Mouse (Mus musculus) cortical plate, adult 2 months (tissue): ENCODE data around the gene Akap8. TPM values are rescaled to one million over a fixed set of nuclear protein-coding genes. Genes with fewer than 3 reads are reported as not detected.

ENCODE experiments used
- H3K27ac ChIP-seq: fragments of 200-500 bp; 2 replicates; pipeline ENCODE4 v1.5.1; 2012; ENCODE audit warnings: low read length, control low read depth, inconsistent platforms; ENCODE audit not compliant: insufficient read depth
- H3K4me1 ChIP-seq: fragments of 200-500 bp; 2 replicates; pipeline ENCODE4 v1.6.1; 2011; ENCODE audit warnings: low read length; ENCODE audit not compliant: control insufficient read depth, insufficient read depth
- H3K4me3 ChIP-seq: fragments of 200-500 bp; 2 replicates; pipeline ENCODE4 v1.5.1; 2011; ENCODE audit warnings: mild to moderate bottlenecking, low read length, control low read depth; ENCODE audit not compliant: insufficient read depth
- CTCF ChIP-seq: fragments of 200-500 bp; IDR thresholded peaks from 2 replicates; pipeline ENCODE4 v1.5.1; 2011; ENCODE audit warnings: mild to moderate bottlenecking, control low read depth, low read length; ENCODE audit not compliant: insufficient read depth; ENCODE audit errors: extremely low read depth
- POLR2A ChIP-seq: fragments of 200-500 bp; IDR thresholded peaks from 2 replicates; pipeline ENCODE4 v1.6.1; 2011; ENCODE audit warnings: mild to moderate bottlenecking, low read length, control low read depth; ENCODE audit not compliant: insufficient read depth; ENCODE audit errors: extremely low read depth
- polyA plus RNA-seq: library from polyadenylated mRNA; depleted of rRNA; stranded (reverse); fragments of >200 nt; gene quantifications from 2 replicates; pipeline ENCODE4 v1.2.3, GENCODE M21; 2012

Akap8 gene
- polyA plus RNA-seq, 1 experiment: 87.3 TPM

DNA sequence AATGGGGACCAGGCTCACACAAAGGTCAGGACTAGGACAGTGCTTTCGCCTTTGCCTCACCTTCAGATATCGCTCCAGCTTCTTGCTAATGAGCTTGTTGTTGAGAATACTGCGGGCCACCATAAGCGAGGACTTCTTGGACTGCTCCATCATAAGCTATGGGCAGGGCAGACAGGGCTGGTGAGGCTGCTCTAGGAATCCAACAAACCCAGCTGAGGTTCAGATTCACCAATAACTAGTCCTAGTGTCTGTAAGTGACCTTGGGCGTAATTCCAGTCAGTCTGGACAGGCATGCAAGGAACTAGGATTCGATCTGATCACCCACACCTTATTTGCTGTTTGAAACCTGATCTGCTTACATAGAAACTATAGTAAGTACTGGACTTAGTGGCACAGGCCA is 798 bp upstream of the Akap8 start:
- Histone ChIP-seq H3K4me1 (peaks cover 1% of the 10 kb centered on the region; the same call in 1 of the 2 replicates), H3K27ac (no peak overlapping the region), H3K4me3 (peak overlapping the region; percentile 73)
- TF ChIP-seq CTCF (no peak), POLR2A (no peak)

DNA sequence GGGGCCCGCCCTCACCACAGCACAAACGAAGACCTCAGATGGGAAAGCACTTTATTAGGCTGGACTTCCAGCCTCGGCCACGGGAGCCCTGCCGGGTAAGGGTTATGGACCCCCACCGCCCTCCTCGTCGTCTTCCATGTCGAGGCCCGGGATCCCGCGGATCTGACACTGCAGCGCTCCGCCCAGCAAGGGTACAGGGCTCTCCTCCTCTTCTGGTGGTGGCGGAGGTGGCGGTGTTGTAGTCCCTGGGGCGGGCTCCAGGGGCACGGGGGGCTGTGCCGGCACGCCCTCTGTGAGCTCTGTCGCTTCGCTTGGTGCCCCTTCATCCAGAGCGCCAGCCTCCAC is 324 bp upstream of the Akap8 start:
- Histone ChIP-seq H3K4me1 (peaks cover 1% of the 10 kb centered on the region; the same call in 1 of the 2 replicates), H3K27ac (peak overlapping the region; percentile 41; the same call in 1 of the 2 replicates), H3K4me3 (peak overlapping the region; percentile 73)
- no peak for TF ChIP-seq CTCF
- TF ChIP-seq POLR2A: no peak

DNA sequence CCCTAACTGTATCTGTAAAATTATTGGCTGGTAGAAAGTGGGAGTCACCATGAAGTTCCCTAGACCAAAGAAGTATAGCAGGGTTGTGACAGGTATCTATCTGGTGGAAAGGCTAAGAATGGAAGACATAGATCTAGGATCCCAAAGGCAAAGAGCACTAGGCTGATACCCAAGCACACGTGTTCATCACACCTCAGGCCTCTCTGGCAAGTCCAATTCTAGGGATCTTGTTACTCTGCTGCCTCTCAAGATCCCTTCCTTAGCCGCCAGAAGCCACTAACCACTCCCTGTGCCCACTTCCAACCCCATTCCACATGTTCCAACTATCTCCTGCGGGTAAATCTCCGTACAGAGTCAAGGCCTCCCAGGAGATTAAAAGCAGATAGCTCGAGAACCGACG is 1.1 kb downstream of the Akap8 start:
- no peak overlapping the region for H3K27ac ChIP-seq
- peak overlapping the region; percentile 73 for H3K4me3 ChIP-seq
- H3K4me1 ChIP-seq: peaks cover 1% of the 10 kb centered on the region; the same call in 1 of the 2 replicates
- TF ChIP-seq POLR2A (no peak), CTCF (no peak)

DNA sequence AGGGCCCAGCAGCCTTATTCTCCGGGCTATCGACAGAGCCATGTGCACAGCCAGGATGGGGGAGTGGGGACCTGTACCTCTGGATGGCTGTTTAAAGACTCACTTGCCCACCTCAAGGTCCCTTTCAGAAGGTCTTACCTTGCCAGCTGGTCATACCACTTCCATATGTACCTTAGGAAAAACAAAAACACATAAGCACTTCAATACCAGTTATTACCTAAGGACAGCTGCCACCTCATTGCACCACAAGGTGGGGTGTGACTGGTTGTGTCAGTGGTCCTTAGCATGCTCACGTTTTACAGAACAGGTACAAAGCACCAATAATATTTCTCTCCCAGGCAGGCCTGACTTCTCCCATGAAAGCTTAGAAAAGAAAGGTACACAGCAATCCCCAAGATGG is 3.3 kb downstream of the Akap8 start:
- Histone ChIP-seq H3K27ac (no peak overlapping the region), H3K4me1 (peaks cover 1% of the 10 kb centered on the region; the same call in 1 of the 2 replicates), H3K4me3 (no peak overlapping the region)
- no peak for TF ChIP-seq POLR2A
- no peak for TF ChIP-seq CTCF

DNA sequence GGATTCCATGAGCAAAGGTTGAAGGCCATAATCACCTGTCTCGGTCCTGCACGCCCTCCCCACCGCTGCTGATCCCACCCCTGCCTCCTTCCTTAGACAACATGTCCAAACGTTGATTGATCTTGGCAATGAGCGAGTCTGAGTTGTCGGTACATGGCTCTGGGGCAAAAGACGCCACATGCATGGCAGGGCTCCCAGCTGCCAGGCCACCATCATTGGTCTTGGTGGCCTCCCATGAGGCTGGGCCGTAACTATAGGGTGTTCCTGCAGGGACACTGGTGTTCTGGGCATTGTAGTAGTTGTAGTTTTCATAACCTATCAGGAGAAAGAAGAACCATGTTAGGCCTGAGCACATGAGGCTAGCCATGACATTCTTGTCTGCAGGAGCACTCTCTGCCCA is 4.0 kb downstream of the Akap8 start:
- H3K27ac ChIP-seq: no peak overlapping the region
- H3K4me3 ChIP-seq: no peak overlapping the region
- H3K4me1 ChIP-seq: peaks cover 1% of the 10 kb centered on the region; the same call in 1 of the 2 replicates
- TF ChIP-seq POLR2A (no peak), CTCF (no peak)

DNA sequence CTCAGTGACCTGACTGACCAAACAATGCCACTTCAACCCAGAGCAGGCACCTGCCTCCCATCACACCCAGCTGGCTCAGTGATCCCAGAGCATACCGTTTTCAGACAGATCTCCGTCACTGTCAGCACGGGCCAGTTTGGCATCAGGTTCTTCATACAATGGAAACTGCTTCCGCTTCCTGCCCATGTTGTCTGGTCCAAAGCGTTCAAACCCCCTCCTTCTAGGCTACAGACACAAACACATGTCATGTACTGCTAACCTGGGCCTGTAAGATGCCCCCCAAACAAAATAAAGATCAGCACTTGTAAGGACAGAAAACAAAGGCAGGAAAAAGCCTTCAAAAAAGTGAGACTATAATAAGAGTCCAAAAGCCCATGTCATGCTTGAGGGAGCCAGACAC is 5.5 kb downstream of the Akap8 start:
- Histone ChIP-seq H3K4me1 (no peaks in the 10 kb centered on the region; the same call in 1 of the 2 replicates), H3K27ac (no peak overlapping the region), H3K4me3 (no peak overlapping the region)
- TF ChIP-seq CTCF: no peak
- no peak for TF ChIP-seq POLR2A

DNA sequence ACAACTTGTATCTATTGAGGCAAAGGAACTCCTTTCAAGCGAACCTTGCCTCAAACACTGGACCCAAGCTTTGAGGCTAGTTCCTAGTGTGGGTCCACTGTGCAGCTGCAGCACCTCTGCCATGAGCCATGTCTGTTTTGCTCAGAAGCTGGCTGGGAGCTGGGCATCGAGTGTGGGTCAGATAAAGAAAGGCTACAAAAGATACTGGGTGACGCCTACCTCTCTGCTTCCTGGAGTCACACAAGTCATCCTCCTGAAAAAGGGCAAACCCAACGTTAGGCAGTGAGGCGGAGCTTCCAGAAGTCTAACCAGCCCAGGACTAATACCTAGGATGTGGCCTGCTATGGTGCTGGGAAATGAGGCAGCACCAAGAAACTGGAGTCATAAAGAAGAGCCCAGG is 7.1 kb downstream of the Akap8 start:
- TF ChIP-seq POLR2A (no peak), CTCF (no peak)
- Histone ChIP-seq H3K27ac (no peak overlapping the region), H3K4me3 (no peak overlapping the region), H3K4me1 (no peaks in the 10 kb centered on the region)

DNA sequence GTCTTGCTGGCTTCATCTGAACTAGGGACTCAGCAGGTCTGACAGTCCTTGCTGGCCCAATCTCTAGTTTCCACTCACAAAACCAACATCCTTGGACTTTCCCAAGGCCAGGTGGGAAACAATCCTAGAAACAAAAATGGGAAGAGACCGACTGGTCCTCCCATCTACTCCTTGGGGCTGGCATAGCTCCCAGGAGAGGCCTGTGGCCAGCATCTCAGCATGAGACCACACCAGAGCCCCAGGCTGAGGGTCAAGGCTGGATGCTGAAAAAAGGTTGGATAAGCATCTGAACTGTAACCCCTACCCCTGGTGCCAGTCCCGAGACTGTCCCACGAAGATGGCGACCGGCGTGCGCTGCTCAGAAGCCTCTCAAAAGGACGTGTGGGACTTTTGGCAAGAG is 8.2 kb downstream of the Akap8 start:
- H3K4me3 ChIP-seq: no peak overlapping the region
- TF ChIP-seq POLR2A (no peak), CTCF (no peak)

DNA sequence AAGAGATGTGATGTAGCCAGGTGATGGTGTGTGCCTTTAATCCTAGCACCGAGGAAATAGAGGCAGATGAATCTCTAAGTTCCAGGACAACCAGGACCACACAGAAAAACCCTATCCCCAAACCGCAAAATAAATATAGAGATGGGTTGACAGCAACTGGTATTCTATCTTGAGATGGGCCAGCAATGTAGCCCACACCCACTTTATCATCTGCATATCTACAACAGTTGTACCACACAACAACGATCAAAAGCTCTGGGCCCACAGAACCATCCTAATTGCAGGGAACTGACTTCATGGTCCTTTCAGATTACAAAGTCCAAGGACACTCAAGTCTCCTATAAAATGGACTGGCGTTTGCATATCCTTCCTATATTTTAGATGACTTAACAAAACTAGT is 13.1 kb downstream of the Akap8 start:
- H3K4me3 ChIP-seq: no peak overlapping the region
- no peaks in the 10 kb centered on the region for H3K4me1 ChIP-seq
- no peak overlapping the region for H3K27ac ChIP-seq
- TF ChIP-seq POLR2A: no peak

More for the DNA sequence above, 8.2 kb downstream of the Akap8 start:
- Histone ChIP-seq H3K4me1 (no peaks in the 10 kb centered on the region), H3K27ac (no peak overlapping the region)

DNA sequence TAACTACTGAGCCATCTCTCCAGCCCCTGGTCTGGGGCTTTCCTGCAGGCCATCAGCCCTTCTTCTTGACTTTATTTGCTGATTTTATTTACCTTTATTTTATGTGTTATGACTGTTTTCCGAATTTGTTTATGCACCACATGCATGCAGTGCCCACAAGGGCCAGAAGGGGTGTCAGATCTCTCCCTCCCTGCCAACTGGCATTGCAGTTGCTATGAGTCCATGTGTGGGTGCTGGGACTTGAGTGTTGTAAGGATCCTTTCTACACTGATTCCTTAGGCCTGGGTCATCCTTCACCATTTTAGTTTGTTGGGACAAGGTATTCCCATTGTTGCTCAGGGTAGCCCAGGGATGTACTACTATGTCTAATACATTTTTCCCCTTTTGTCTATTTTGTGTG is 22.9 kb downstream of the Akap8 start:
- no peak overlapping the region for H3K27ac ChIP-seq
- no peaks in the 10 kb centered on the region for H3K4me1 ChIP-seq
- TF ChIP-seq CTCF (no peak), POLR2A (no peak)
- H3K4me3 ChIP-seq: no peak overlapping the region

DNA sequence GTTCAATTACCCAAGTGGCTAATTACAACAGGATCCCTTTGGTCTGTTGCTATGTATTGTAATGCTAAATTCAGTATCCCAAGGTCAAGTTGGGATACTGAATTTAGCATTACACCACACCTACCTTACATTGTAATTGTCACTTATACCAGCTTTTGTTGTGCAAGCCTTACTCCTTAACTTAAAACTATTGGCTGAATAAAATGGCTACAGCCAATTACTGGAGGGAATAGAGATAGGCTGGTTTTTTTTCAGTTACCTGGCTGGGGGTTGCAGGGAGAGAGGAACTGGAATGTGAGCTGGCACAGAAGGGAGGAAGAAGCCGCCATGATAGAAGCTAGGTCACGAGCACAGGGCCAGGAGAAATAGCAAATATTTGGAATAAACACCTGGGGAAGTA is 25.1 kb downstream of the Akap8 start:
- Histone ChIP-seq H3K4me3 (no peak overlapping the region), H3K27ac (no peak overlapping the region), H3K4me1 (no peaks in the 10 kb centered on the region)
- no peak for TF ChIP-seq POLR2A
- TF ChIP-seq CTCF: no peak
